Mouse (Mus musculus) inflammation-experienced regulatory T-cells, adult 6 months (primary cell): ENCODE data around the gene Zfp786. TPM values are rescaled to one million over a fixed set of nuclear protein-coding genes. Genes with fewer than 3 reads are reported as not detected.

ENCODE experiments used
- ATAC-seq: one replicate; pipeline ENCODE4 v1.8.0; 2017
- polyA plus RNA-seq, 3 experiments: library from polyadenylated mRNA; unstranded; fragments of 100-300 nt; shearing (Covaris generic); gene quantifications; one replicate each; pipeline ENCODE4 v1.2.1; 2017

Zfp786 gene
- polyA plus RNA-seq, 3 experiments from 2014 or later = 0.11 to 0.34 TPM; not detected in 1

- ATAC-seq = no peak
Measured at GRCm38 (mm10) chr6:47819626-47820325, 10.9 kb downstream of the Zfp786 start.

- ATAC-seq = no peak
Measured at GRCm38 (mm10) chr6:47818721-47819120, 11.9 kb downstream of the Zfp786 start.

- no peak for ATAC-seq
Measured at GRCm38 (mm10) chr6:47816151-47816550, 14.5 kb downstream of the Zfp786 start.

- peak; percentile 95 for ATAC-seq
Measured at GRCm38 (mm10) chr6:47813257-47813878, 17.3 kb downstream of the Zfp786 start, which contains the start of gene Pdia4. Gene Pdia4 (minus strand): TSS chr6:47813430.

- no peak for ATAC-seq
Measured at GRCm38 (mm10) chr6:47812271-47812915, 18.3 kb downstream of the Zfp786 start.

GRCm38 (mm10) chr6:47811324-47811723, 19.3 kb downstream of the Zfp786 start:
- no peak for ATAC-seq

- no peak for ATAC-seq
Measured at GRCm38 (mm10) chr6:47810181-47810580, 20.5 kb downstream of the Zfp786 start.

GRCm38 (mm10) chr6:47809053-47809452, 21.6 kb downstream of the Zfp786 start:
- ATAC-seq = no peak

- no peak for ATAC-seq
Measured at GRCm38 (mm10) chr6:47808545-47808944, 22.1 kb downstream of the Zfp786 start.

- ATAC-seq = no peak
Measured at GRCm38 (mm10) chr6:47807419-47807818, 23.2 kb downstream of the Zfp786 start.

GRCm38 (mm10) chr6:47805520-47805919, 25.1 kb downstream of the Zfp786 start:
- ATAC-seq = no peak

- peak; percentile 92 for ATAC-seq
Measured at GRCm38 (mm10) chr6:47799079-47799478, 31.6 kb downstream of the Zfp786 start.

GRCm38 (mm10) chr6:47794106-47794830, 36.4 kb downstream of the Zfp786 start:
- no peak for ATAC-seq

- no peak for ATAC-seq
Measured at GRCm38 (mm10) chr6:47793284-47793683, 37.4 kb downstream of the Zfp786 start.

GRCm38 (mm10) chr6:47792533-47792932, 38.1 kb downstream of the Zfp786 start:
- ATAC-seq = no peak

GRCm38 (mm10) chr6:47790745-47791144, 39.9 kb downstream of the Zfp786 start:
- no peak for ATAC-seq

- no peak for ATAC-seq
Measured at GRCm38 (mm10) chr6:47788821-47789220, 41.8 kb downstream of the Zfp786 start.

- peak; percentile 84 for ATAC-seq
Measured at GRCm38 (mm10) chr6:47787941-47788736, 42.5 kb downstream of the Zfp786 start.

GRCm38 (mm10) chr6:47784707-47785412, 45.8 kb downstream of the Zfp786 start:
- no peak for ATAC-seq

- ATAC-seq = peak; percentile 30
Measured at GRCm38 (mm10) chr6:47781091-47781968, 49.3 kb downstream of the Zfp786 start.
